Mouse (Mus musculus): ENCODE results near the gene Hoxc8.
A peak's percentile ranks its signal among the peaks of the same experiment; 100 is the strongest.

DNA sequence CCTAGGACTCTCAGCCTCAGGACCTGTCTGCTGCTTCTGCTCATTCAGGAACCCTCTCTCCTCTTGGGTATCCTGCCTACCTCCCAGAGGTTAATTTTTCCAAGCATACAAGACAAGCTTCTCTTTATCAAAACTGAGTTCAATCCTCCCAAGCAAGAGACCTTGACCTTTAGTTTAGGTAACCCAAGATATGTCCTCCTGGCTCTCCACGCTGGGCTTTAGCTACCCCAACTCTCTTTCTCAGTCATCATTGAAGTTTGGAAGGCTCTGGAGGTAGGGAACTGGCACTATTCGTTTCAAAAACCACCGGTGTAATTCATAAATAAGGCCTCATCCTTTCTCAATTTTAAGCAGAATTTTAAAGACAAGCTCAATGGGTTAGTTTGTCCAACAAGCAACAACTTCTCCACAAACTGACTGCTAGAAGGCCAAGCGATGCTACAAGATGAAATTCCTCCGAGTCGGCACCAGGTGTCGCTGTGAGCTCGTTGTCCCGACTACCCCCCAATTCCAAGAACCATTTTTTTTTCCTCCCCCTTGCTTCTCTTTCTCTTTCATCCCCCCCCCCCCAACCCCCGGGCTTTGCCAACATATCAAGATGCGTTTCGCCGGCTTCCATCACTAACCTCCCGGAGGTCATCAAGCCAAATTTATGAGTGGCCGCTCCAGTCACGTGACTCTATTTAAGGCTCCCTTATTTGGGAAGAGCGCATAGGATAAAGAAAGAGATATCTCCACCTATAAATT lies 23.0 kb downstream of the Hoxc8 start:
- TF ChIP-seq CTCF (IDR thresholded peaks at IDR 0.05; ENCODE audit: extremely low read depth, insufficient read depth, insufficient read length, insufficient replicate concordance) (peak; percentile 71; the same call in 1 of the 2 replicates), POLR2A (IDR thresholded peaks at IDR 0.05; ENCODE audit: low read depth, low read length) (no peak)

Data from spleen, adult 2 months (tissue).